Mouse (Mus musculus) liver, adult (tissue): ENCODE data around the gene Arvcf.

Experiments used
- GATA4 ChIP-seq: IDR thresholded peaks from 2 replicates; pipeline ENCODE4 v1.6.1; 2014; ENCODE audit warnings: mild to moderate bottlenecking, low read length; ENCODE audit not compliant: insufficient replicate concordance

Gene Arvcf

DNA sequence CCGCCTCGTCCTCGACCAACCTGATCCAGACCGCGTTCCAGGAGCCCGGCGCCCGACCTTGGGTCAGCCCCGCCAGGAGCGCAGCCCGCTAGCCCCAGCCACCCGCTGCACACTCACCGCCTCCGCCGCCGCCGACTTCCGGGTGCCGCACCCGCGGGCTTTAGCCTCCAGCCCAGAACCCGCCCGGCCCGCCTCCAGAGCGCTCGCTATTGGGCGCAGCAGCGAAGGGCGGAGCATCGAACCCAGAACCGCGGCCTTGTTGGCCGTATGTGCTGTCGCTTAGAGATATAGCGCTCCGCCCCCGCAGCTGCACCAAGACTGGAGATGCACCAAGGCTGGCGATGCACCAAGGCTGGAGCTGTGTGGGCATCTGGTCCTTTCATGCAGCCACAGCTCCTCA lies 4.2 kb upstream of the Arvcf start:
- no peak for TF ChIP-seq GATA4

DNA sequence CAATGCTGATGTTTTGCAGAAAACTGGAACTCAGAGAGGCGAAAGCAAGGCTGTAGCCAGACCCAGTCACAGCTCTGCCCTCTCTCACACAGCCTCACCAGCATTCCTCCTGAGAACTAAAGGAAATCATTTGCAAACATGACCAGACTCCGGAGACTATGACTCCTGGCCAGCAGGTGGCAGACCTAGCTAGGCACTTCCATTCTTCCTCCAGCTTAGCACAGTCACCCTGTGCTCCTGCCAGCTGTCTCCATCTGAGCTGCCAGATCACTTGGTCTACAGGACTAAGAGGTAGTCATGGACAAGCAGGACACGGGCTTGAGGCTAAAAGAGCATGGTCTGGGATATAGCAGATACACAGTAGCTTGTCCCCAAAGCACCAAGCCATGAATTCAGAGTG lies 2.7 kb upstream of the Arvcf start:
- no peak for TF ChIP-seq GATA4

DNA sequence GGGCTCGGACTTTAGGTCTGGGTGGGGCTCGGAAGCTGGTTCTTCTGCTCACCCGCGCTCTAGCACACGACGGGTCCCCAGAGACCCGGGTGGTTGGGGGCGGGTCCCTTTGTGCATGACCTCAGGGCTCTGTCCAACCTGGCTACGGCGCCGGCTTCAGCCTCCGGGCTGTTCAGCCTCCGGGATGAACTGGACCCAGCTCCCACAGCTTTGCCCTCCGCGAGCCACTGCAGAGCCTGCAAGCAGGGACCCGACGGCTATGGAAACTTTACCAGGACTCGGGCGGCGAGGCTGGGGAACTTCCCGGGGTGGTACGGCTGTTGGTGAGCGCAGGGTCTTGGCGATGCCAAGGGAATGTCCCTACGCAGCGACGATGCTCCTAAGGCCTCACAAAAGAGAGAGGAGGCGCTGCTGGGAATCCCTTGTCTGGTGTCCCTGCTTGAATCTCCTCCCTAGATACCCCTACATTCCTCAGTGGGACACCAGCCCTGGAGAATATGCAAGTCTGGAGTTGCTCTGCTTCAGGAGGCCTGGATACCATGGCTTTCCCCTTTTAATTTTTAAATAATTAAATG lies 706 bp downstream of the Arvcf start:
- TF ChIP-seq GATA4, result no peak

DNA sequence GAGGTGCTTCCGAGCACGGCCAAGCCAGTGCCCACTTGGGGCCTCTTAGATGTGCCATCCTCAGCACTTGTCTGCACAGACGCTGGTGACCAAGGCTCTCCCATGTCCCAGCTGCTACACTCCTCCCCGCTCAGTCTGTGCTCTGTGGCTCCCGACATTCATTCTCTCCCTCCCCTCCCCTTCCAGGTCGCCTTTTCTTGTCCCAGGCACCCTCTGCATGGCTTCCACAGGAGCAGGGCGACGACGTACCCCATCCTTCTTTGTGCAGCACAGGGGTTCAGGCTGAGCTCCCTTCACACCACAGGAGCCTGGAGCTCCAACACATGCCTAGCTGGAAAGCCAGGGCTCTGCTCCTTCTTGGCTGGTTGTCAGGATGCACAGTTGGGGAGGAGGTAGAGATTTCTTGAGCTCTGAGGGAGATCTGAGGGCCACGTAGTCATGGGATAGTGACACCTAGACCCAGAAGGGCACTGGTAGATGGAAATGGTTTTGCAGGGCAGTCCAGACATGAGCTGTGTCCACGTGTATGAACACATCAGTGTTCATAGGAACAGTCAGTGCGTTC lies 1.9 kb downstream of the Arvcf start:
- no peak for TF ChIP-seq GATA4

DNA sequence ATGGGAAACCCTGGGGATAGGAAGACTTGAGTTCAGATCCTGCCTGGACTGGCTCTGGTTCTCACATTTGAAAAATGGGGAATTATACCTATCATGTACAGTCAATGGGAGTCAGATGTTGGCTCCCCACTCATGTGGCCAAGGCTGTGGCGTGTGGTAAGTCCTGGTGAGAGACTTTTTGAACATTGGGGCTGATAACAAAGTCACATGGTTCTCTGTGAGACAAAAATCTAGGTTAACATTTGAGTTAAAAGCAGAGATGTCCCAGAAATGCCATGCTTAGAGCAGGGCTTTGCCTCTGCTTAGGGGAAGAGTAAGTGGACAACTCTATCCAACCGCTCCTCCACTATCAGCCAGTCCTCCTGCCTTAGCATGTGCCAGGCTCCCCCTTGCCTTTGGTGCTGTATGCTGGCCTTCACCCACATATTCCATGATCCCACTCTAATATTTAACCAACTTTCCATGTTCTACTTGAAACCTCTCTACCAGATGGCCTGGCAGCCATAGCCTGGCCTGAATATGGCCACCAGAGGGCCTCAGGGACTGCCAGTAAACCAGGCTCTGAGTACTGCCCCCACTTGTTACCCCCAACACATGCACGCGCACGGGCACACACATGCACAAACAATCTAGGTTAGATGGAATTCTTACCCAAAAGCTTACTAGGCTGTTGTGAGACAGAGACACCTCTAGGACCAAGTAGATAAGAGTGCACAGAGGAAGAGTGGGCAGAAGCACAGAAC lies 3.5 kb downstream of the Arvcf start:
- no peak for TF ChIP-seq GATA4

DNA sequence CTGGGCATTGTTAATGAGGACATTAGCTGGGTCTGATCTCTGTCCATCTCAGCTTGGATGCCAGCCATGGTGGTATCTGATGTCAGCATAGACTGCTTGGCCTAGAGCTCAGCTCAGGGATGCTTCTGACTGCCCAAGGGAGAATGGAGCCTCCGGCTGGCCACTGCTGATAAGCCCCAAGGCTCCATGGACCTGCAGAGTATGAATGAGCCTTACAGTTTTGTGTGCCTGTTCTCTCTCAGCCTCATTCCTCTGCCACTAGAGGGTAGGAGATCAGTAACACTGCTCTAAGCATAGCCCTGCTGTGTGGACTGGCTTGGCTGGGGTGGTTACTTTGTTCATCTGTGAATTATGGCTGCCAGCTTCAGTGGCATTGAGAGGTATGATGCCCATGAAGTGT lies 5.1 kb downstream of the Arvcf start:
- TF ChIP-seq GATA4, result no peak

DNA sequence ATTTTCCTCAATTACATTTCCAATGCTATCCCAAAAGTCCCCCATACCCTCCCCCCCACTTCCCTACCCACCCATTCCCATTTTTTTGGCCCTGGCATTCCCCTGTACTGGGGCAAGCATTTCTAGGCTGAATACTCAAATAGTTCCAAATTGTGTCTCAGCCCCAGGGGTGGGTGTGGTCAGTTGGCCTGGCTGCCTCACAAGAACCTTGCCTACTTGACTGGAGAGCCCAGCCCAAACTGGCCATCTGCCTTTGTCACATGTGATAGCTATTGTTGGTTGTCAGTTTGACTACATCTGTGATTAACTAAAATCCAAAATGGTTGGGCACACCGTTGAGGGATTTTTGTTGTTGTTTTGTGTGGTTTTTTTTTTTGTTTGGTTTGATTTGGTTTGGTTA lies 9.0 kb downstream of the Arvcf start:
- no peak for TF ChIP-seq GATA4

DNA sequence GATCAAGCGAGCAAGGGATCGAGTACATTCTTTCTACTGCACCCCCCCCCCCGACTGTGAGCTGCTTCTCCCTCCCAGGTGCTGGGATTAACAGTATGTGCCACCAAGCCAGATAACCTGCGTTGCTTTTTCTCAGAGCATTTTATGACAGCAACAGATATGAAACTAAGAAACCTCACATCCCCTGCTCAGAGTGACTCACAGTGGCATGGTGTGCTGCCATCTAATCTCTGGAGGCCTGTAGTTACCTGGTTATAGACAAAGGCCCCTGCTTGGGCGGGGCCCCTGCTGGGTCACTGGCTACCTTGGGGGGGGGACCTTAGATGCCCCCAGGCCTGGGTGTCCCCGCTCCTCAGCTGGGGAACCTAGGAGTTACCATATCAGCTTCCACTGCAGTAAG lies 10.0 kb downstream of the Arvcf start:
- TF ChIP-seq GATA4, result no peak

DNA sequence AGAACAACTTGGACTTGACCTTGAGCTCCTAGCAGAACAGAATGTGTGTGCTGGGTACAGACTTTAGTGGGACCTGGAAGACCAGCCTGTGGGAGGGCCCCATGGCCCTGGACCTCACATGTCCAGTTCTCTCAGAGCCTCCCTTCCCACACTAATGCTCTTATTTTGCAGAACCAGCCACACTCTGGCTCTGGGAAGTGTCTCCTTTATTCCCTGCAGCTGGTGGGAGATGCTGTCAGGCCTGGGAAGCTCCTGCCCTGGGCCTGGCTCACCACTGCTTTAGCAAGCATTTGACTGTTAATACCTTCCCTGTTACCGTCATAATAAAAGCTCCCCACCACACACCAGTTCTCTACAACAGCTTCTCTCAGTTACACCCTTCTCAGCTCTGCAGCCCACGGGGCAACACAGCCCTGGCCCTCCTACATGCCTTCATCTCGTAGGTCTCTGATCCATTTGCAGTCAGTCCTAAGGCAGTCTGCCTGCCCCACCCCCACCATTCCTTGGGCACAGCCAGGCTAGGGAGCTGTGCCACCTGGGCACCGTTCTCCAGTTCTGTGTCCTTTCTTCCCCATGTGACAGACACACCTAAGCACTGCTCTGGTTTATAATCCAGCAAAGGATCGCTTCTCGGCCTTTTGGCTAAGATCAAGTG lies 12.3 kb downstream of the Arvcf start:
- TF ChIP-seq GATA4, result no peak

DNA sequence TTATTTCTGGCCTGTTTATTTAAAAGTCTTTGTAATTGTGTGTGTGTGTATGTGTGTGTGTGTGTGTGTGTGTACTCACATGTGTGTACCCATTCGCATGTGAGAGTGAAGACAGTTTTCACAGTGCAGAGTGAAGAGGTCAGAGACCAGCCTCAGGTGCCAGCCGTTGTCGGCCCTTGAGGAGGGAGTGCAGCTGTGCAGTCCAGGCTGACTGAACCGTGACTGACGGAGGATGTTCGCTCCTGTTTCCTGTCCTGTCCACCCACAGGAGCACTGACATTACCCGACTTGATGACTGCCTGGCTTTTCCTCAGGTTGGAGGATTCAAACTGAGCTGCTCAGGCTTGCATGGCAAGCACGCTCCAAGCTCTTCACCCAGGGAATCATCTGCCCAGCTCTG lies 15.0 kb downstream of the Arvcf start:
- TF ChIP-seq GATA4, result no peak

DNA sequence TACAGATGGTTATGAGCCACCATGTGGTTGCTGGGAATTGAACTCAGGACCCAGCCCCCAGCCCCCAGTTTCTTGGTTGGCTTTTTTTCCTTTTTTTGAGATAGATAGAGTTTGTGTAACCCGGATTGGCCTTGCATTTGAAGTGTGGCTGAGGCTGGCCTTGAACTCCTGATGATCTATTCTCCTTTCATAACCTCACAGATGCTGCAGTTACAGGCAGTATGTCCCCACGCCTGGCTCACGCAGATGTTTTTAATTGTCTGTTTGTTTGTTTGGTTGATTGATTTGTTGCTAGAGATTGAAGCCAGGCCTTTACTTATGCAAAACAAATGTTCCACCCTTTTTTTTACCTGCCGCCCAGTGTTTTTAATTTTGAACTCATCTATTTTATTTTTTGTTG lies 18.9 kb downstream of the Arvcf start:
- TF ChIP-seq GATA4, result no peak

DNA sequence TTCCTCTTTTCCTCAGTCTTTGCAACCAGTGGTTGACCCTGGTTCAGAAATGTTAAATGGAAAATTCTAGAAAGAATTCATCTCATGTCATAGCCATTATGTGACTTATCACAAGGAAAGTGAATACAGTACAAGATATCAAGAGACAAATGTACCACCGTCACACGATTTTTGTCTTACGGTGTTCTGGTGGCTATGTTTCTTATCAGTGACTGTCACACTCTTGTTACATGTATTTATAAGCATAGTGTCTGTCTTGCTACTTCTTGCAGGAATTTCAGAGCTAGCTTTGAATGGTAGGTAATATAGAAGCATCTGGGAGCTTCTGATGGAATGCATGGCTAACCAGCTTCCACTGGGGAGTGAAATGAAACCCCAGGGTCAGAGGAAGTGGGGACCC lies 22.2 kb downstream of the Arvcf start:
- TF ChIP-seq GATA4, result no peak

DNA sequence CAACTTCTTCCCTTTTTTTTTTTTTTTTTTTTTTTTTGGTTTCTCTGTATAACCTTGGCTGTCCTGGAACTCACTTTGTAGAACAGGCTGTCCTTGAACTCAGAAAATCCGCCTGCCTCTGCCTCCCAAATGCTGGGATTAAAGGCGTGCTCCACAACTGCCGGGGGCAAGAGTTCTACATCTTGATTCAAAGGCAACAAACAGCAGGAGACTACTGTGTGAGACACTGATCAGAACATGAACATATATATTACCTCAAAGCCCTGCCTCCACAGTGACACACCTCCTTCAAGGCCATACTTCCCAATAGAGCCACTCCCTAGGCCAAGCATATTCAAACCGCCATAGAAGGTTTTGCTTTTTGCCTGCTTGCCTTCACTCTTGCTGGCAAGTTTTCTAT lies 25.6 kb downstream of the Arvcf start:
- no peak for TF ChIP-seq GATA4

DNA sequence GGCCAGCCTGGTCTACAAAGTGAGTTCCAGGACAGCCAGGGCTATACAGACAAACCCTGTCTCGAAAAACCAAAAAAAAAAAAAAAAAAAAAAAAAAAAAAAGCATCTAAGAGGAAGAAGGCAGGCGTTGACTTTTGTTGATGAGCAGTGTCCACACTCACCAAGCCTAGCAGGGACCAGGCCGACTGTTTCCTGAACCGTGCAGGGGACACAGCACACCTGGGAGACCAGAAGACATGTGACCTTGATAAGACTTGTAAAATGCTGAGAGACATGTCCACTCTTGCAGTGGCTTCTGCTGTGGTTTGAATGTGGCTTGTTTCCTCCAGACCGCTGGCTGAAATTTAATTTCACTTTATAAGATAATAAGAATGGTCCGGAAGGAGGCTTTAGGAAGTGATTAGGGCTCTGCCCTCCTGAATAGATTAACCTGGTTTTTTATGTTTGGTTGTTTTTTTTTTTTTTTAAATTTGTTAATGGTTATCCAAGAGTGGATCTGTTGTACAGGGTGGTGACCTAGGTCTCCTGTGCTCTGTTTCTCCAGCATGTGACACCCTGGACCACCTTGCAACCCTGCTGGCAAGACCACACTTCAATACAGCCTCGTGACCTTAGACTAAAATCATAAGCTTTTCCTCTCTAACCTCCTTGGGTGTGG lies 28.4 kb downstream of the Arvcf start:
- no peak for TF ChIP-seq GATA4

DNA sequence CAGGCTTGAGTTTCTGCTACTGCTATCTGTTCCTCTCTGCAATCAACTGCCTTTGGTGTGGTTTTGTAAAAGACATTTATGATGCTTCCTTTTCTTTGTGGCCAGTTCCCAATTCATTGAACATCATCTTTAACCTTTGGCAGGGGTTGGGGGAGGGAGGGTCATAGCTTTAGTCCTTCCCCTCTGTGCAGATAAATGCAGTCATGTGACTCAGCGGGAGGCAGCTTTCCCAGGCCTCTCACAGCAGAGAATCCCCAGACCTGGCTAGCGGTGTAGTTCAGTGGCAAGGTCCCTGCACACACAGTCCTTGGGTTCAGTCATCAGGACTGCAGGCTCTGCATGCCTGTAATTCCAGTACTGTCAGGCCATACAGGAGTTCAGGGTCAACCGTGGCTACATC lies 29.2 kb downstream of the Arvcf start:
- TF ChIP-seq GATA4, result no peak

DNA sequence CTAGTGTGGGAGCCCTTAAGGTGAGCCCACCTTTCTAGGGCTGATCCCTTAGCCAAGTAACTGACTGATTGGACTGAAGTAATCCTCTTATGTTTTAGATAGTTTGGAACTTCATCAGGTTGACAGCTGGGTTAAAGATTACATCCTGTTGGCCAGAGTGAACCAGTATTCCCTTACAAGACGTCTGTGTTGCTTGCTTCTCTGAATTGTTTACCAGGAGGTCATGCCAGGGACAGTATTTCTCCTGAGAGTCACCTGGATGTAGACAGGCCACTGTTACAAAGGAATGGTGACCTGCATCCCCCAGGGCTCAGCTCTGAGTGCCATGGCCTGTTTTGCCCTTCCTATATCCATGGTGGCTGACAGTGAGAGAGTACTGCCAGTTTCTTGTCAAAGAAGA lies 30.5 kb downstream of the Arvcf start:
- TF ChIP-seq GATA4, result no peak
